Mouse (Mus musculus) lung, embryonic 14.5 days (tissue): ENCODE measurements at regions not wholly inside any gene's neighbourhood (a gene's known extent, or its start where the extent isn't known, plus 50 kb on each side); places are given as distances from the start of the nearest gene placed in this dataset.

Source experiments
- ATAC-seq: fragments of 200-750 bp; cut with Nextera tagmentation; 2 replicates; pipeline ENCODE4 v1.8.0; 2017; ENCODE audit warnings: mild to moderate bottlenecking, moderate TSS enrichment, moderate library complexity; ENCODE audit not compliant: insufficient read depth
- DNase-seq: peaks from one replicate; pipeline ENCODE4 v3.0.0-alpha.2; 2015
- H3K27ac ChIP-seq: fragments of 300-500 bp; sonication (generic); 2 replicates; pipeline ENCODE4 v1.5.1; 2014; ENCODE audit warnings: low read depth, mild to moderate bottlenecking, moderate library complexity
- H3K27me3 ChIP-seq: fragments of 300-500 bp; sonication (generic); 2 replicates; pipeline ENCODE4 v1.6.1; 2014; ENCODE audit warnings: low read length, control low read depth; ENCODE audit not compliant: insufficient read depth
- H3K36me3 ChIP-seq: fragments of 300-500 bp; sonication (generic); 2 replicates; pipeline ENCODE4 v1.6.1; 2014; ENCODE audit warnings: control low read depth; ENCODE audit not compliant: insufficient read depth
- H3K4me1 ChIP-seq: fragments of 300-500 bp; sonication (generic); 2 replicates; pipeline ENCODE4 v1.6.1; 2014; ENCODE audit warnings: antibody characterized with exemption, control low read depth; ENCODE audit not compliant: insufficient read depth
- H3K4me2 ChIP-seq: fragments of 300-500 bp; sonication (generic); 2 replicates; pipeline ENCODE4 v1.6.1; 2014; ENCODE audit warnings: mild to moderate bottlenecking
- H3K4me3 ChIP-seq: fragments of 300-500 bp; sonication (generic); 2 replicates; pipeline ENCODE4 v1.5.1; 2014; ENCODE audit warnings: low read depth, low read length
- H3K9ac ChIP-seq: fragments of 300-500 bp; sonication (generic); 2 replicates; pipeline ENCODE4 v1.6.1; 2014
- H3K9me3 ChIP-seq: fragments of 300-500 bp; sonication (generic); 2 replicates; pipeline ENCODE4 v1.6.1; 2016; ENCODE audit warnings: low read depth, low read length, control low read depth
- CTCF ChIP-seq: IDR thresholded peaks from 2 replicates; pipeline ENCODE4 v1.5.1; 2016; ENCODE audit warnings: antibody characterized with exemption, low read depth
- WGBS: fragments of 180-500 bp; shearing (Covaris S2); extraction: QIAGEN DNeasy Blood & Tissue Kit; methylation state at CpG from one replicate; pipeline ENCODE4 v1.1.7; 2014; 5-methylcytosine and 5-hydroxymethylcytosine counted together

GRCm38 (mm10) chr3:120879409-120879808 lies 292.1 kb downstream of the Rwdd3 start:
- ATAC-seq (no peak), DNase-seq (no peak)
- Histone ChIP-seq H3K9me3 (no peaks in the 10 kb centered on the region), H3K27ac (no peak overlapping the region), H3K4me2 (no peak overlapping the region), H3K27me3 (no peaks in the 10 kb centered on the region), H3K4me3 (no peak overlapping the region), H3K9ac (no peak overlapping the region), H3K36me3 (no peaks in the 10 kb centered on the region), H3K4me1 (no peaks in the 10 kb centered on the region)
- WGBS: 84% methylated on average over 2 of the region's 2 CpGs
- no peak for TF ChIP-seq CTCF

DNA sequence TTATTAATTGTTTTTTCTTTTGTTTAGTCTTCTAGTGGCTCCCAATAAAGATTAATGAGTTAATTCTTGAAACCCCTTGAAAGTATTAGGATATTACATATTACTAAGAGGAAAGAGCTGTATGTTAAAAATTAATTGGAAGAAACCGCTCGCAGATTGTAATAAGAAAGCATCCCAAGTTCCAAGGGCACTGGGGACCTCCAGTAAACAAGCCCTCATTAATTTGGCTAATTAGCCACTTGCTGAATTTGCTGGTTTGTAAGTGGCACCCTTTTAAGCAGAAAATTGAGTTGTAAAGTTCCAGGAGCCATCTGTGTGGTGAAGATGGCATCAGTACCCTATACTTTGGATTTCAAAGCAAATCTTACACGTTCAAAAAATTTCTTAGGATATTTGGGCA lies 295.8 kb downstream of the Rwdd3 start:
- ATAC-seq: no peak
- Histone ChIP-seq H3K4me3 (no peak overlapping the region), H3K9me3 (no peaks in the 10 kb centered on the region), H3K36me3 (no peaks in the 10 kb centered on the region), H3K27me3 (no peaks in the 10 kb centered on the region), H3K9ac (no peak overlapping the region), H3K27ac (no peak overlapping the region), H3K4me2 (no peak overlapping the region), H3K4me1 (no peaks in the 10 kb centered on the region)
- TF ChIP-seq CTCF: no peak
- no peak for DNase-seq
- 85% methylated on average over 3 of the region's 3 CpGs for WGBS

GRCm38 (mm10) chr3:120865036-120865435 lies 306.5 kb downstream of the Rwdd3 start:
- TF ChIP-seq CTCF: no peak
- no peak for DNase-seq
- H3K4me3 ChIP-seq: no peak overlapping the region
- H3K9me3 ChIP-seq: no peaks in the 10 kb centered on the region
- no peaks in the 10 kb centered on the region for H3K27me3 ChIP-seq
- H3K4me1 ChIP-seq: no peaks in the 10 kb centered on the region
- H3K4me2 ChIP-seq: no peak overlapping the region
- no peaks in the 10 kb centered on the region for H3K36me3 ChIP-seq
- no peak overlapping the region for H3K9ac ChIP-seq
- no peak overlapping the region for H3K27ac ChIP-seq
- WGBS: 29% methylated on average over 8 of the region's 8 CpGs
- ATAC-seq: no peak

GRCm38 (mm10) chr3:120861641-120862040 lies 309.9 kb downstream of the Rwdd3 start:
- WGBS: 71% methylated on average over 4 of the region's 4 CpGs
- H3K9ac ChIP-seq: no peak overlapping the region
- DNase-seq (no peak), ATAC-seq (no peak)
- H3K36me3 ChIP-seq: no peaks in the 10 kb centered on the region
- no peak overlapping the region for H3K4me3 ChIP-seq
- H3K4me1 ChIP-seq: no peaks in the 10 kb centered on the region
- no peak for TF ChIP-seq CTCF
- H3K4me2 ChIP-seq: no peak overlapping the region
- no peaks in the 10 kb centered on the region for H3K9me3 ChIP-seq
- H3K27me3 ChIP-seq: no peaks in the 10 kb centered on the region
- H3K27ac ChIP-seq: no peak overlapping the region

DNA sequence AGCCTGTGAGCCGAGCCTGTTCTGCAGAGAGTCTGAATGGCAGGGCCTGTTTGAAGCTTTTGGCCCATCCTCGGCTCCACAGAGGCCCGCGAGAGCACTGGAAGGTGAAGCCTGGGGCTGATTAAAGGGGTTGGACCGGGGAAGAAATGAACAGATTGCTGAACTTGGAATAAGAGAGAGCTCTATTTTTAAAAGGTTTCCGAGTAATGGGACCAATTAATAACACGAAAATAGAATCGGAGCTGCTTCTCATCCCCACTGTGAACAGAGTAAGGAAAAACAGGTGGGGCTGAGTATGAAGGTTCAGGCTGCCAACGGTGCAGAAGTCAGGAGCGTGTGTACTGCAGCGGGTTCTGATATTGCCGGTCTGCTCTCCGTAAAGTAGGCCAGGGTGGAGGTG lies 313.2 kb downstream of the Rwdd3 start:
- Histone ChIP-seq H3K36me3 (no peaks in the 10 kb centered on the region), H3K4me3 (no peak overlapping the region), H3K9ac (no peak overlapping the region), H3K9me3 (no peaks in the 10 kb centered on the region), H3K27ac (no peak overlapping the region), H3K4me2 (no peak overlapping the region), H3K27me3 (no peaks in the 10 kb centered on the region), H3K4me1 (no peaks in the 10 kb centered on the region)
- DNase-seq (no peak), ATAC-seq (no peak)
- no peak for TF ChIP-seq CTCF
- 80% methylated on average over 13 of the region's 13 CpGs for WGBS

- Histone ChIP-seq H3K27me3 (no peaks in the 10 kb centered on the region), H3K4me2 (no peak overlapping the region), H3K4me1 (no peaks in the 10 kb centered on the region), H3K9ac (no peak overlapping the region), H3K9me3 (no peaks in the 10 kb centered on the region), H3K27ac (no peak overlapping the region), H3K36me3 (no peaks in the 10 kb centered on the region), H3K4me3 (no peak overlapping the region)
- TF ChIP-seq CTCF: no peak
- ATAC-seq (peak; percentile 79), DNase-seq (peak; percentile 31)
- WGBS: 42% methylated on average over 3 of the region's 3 CpGs
Measured at GRCm38 (mm10) chr3:120854322-120854721, 317.2 kb downstream of the Rwdd3 start.

DNA sequence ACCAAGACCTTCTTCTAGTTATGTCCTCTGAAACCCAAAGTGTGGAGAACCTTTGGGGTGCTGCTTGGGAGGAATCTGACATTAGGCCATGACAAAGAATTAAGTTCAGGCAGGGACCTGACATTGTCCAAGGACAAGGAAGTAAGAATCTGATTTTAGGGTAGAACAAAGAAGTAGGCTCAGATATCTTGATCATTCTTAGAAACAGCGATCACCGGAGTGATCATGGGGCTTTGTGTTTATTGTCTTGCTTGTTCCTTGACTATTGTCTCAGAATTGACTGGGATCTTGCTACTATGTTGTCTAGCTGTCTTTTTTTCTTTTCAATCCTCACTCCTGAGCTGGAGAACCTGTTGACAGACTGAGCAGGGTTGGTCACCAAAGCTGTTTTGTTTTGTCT lies 327.9 kb downstream of the Rwdd3 start:
- no peak for DNase-seq
- WGBS: 90% methylated on average over 2 of the region's 2 CpGs
- H3K9ac ChIP-seq: no peak overlapping the region
- H3K36me3 ChIP-seq: no peaks in the 10 kb centered on the region
- H3K4me3 ChIP-seq: no peak overlapping the region
- no peak for TF ChIP-seq CTCF
- H3K9me3 ChIP-seq: no peaks in the 10 kb centered on the region
- ATAC-seq: no peak
- no peaks in the 10 kb centered on the region for H3K4me1 ChIP-seq
- no peaks in the 10 kb centered on the region for H3K27me3 ChIP-seq
- H3K4me2 ChIP-seq: no peak overlapping the region
- no peak overlapping the region for H3K27ac ChIP-seq

DNA sequence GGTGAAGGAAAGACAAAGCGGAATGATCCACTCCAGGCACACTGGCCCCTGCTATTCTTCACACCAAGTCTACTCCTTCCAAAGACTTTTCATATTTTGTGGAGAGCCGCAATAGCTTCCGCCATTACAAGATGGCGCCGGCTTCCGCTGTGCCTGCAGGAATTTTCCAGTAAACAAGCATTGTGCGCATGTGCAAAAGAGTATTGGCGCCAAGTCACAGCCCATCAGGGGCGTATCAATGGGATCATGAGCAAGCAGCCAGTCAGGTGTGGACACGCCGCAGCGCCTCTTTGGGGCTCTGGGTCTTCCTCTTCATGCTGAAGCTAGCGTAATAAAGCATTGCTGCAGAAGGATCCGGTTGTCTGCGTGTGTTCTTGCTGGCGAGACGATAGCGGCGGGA lies 348.0 kb downstream of the Rwdd3 start:
- Histone ChIP-seq H3K9ac (no peak overlapping the region), H3K9me3 (no peaks in the 10 kb centered on the region), H3K36me3 (no peaks in the 10 kb centered on the region), H3K27me3 (no peaks in the 10 kb centered on the region), H3K4me1 (no peaks in the 10 kb centered on the region), H3K4me3 (no peak overlapping the region), H3K27ac (no peak overlapping the region), H3K4me2 (no peak overlapping the region)
- WGBS: 94% methylated on average over 19 of the region's 19 CpGs
- ATAC-seq (no peak), DNase-seq (no peak)
- TF ChIP-seq CTCF: no peak
